Mouse (Mus musculus) granulocyte monocyte progenitor cell, adult 5-6 weeks (primary cell): ENCODE measurements at regions not wholly inside any gene's neighbourhood (a gene's known extent, or its start where the extent isn't known, plus 50 kb on each side); places are given as distances from the start of the nearest gene placed in this dataset.
"Not testable (repeated sequence)": the region's sequence is repeated elsewhere in the genome, so short reads cannot be mapped to it uniquely, and the experiment has no call there.

ENCODE experiments used
- ATAC-seq: replicated peaks from 2 replicates; pipeline ENCODE4 v1.8.0; 2016; ENCODE audit warnings: mild to moderate bottlenecking, moderate TSS enrichment, inconsistent platforms; ENCODE audit not compliant: poor library complexity, severe bottlenecking

DNA sequence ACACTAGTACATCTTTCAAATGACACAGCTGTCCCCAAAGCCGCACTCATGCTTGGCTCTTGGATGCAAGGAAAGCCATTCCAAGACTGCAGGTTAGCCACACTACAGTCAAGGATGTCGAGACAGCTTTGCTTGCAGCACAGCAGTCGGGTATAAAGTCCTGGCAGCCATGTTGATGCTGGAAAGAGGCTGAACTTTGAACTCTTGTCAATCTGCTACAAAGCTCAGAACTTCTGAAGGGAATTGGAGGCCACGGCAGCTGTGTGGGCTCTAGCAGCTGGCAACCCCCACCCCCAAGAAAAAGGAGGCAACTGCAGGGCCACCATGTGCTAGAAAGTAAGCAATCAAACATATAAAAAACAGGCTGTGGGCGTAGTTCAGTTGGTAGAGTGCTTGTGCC lies 90.0 kb upstream of the Zcchc2 start:
- ATAC-seq, result no peak

- no peak for ATAC-seq
Measured at GRCm38 (mm10) chr1:105900920-105901319, 89.3 kb upstream of the Zcchc2 start.

GRCm38 (mm10) chr1:105903286-105904115 lies 86.7 kb upstream of the Zcchc2 start:
- ATAC-seq, result no peak

- 0 out of 2 replicates have a peak, but pooled peaks have one; percentile 41 for ATAC-seq
Measured at GRCm38 (mm10) chr1:105904737-105905136, 85.5 kb upstream of the Zcchc2 start.

GRCm38 (mm10) chr1:105905785-105906426 lies 84.3 kb upstream of the Zcchc2 start:
- no peak for ATAC-seq

DNA sequence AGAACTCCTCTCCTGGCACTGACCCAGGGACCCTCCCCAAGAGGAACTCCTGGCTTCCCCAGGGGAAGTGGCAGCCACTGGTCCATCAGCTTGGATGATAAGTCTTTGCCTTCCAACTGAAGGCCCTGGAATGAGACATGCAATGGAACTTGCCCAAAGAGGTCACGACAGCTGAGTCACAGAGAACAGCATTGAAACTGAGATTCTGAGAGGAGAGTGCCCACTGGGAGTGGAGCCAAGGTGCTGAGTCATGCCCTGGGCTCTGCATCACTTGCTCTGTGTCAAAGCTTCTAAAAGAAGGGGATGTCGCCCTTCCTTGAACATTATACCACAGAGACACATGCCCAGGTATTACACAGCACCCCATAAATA lies 83.8 kb upstream of the Zcchc2 start:
- peak; percentile 76 for ATAC-seq

- ATAC-seq, result no peak
Measured at GRCm38 (mm10) chr1:105908029-105908876, 82.0 kb upstream of the Zcchc2 start.

GRCm38 (mm10) chr1:105909121-105909520 lies 81.1 kb upstream of the Zcchc2 start:
- ATAC-seq, result no peak

- no peak for ATAC-seq
Measured at GRCm38 (mm10) chr1:105911714-105912113, 78.5 kb upstream of the Zcchc2 start.

GRCm38 (mm10) chr1:105921842-105922241 lies 68.4 kb upstream of the Zcchc2 start:
- ATAC-seq, result no peak

GRCm38 (mm10) chr1:105922586-105922985 lies 67.6 kb upstream of the Zcchc2 start:
- ATAC-seq, result no peak

GRCm38 (mm10) chr1:105923001-105923400 lies 67.2 kb upstream of the Zcchc2 start:
- no peak for ATAC-seq

- ATAC-seq, result peak; percentile 53
Measured at GRCm38 (mm10) chr1:105925617-105926370, 64.4 kb upstream of the Zcchc2 start.

DNA sequence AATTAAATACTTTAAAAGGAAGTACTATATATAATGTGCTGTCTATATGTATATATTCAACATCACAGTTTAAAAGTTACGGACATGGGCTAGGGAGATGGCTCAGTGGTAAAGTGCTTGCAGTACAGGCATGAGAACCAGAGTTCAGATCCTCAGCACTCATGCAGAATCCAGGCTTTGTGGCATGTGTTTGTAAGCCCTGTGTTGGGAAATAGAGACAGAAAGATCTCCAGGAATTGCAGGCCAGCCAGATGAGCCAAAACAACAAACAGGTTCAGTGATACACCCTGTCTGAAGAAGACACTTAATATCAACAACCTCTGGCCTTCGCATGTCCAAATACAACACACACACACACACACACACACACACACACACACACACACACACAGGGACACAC lies 63.3 kb upstream of the Zcchc2 start:
- ATAC-seq, result no peak

GRCm38 (mm10) chr1:105930841-105931240 lies 59.4 kb upstream of the Zcchc2 start:
- no peak for ATAC-seq

DNA sequence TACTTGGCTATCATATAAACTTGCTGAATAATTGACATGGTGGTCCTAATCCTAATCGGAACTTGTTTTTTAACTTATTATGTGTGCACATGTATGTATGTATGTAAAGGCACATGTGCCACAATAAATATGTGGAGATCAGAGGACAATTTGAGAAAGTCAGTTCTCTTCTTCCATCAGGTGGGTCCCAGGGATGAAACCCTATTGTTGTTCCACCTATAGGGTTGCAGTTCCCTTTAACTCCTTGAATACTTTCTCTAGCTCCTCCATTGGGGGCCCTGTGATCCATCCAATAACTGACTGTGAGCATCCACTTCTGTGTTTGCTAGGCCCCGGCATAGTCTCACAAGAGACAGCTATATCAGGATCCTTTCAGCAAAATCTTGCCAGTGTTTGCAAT lies 56.0 kb upstream of the Zcchc2 start:
- ATAC-seq, result not testable (repeated sequence)
